Mouse (Mus musculus): ENCODE measurements around the gene Sdk1. TPM values are rescaled to one million over a fixed set of nuclear protein-coding genes. Genes with fewer than 3 reads are reported as not detected.

The Sdk1 gene
- total RNA-seq, 2 experiments from 2014 or later: 0.47 to 1.7 TPM

GRCm38 (mm10) chr5:142127779-142128178, 886.5 kb downstream of the Sdk1 start:
- DNase-seq: no peak

- no peak for DNase-seq
Observed at GRCm38 (mm10) chr5:142128181-142128611, 886.9 kb downstream of the Sdk1 start.

GRCm38 (mm10) chr5:142130004-142130403, 888.7 kb downstream of the Sdk1 start:
- DNase-seq: no peak

- peak in 1 of 2 experiments; percentile 7 for DNase-seq
Observed at GRCm38 (mm10) chr5:142139978-142140377, 898.7 kb downstream of the Sdk1 start.

- DNase-seq: no peak
Observed at GRCm38 (mm10) chr5:142149594-142149993, 908.3 kb downstream of the Sdk1 start.

GRCm38 (mm10) chr5:142150756-142151155, 909.5 kb downstream of the Sdk1 start:
- no peak for DNase-seq

- no peak for DNase-seq
Observed at GRCm38 (mm10) chr5:142156868-142157852, 915.9 kb downstream of the Sdk1 start.

- no peak for DNase-seq
Observed at GRCm38 (mm10) chr5:142163483-142163882, 922.2 kb downstream of the Sdk1 start.

GRCm38 (mm10) chr5:142173636-142174035, 932.3 kb downstream of the Sdk1 start:
- no peak for DNase-seq

- DNase-seq: no peak
Observed at GRCm38 (mm10) chr5:142178164-142178563, 936.9 kb downstream of the Sdk1 start.

- DNase-seq: no peak
Observed at GRCm38 (mm10) chr5:142179304-142179703, 938.0 kb downstream of the Sdk1 start.

- no peak for DNase-seq
Observed at GRCm38 (mm10) chr5:142181862-142182261, 940.6 kb downstream of the Sdk1 start.

- no peak for DNase-seq
Observed at GRCm38 (mm10) chr5:142188765-142189164, 947.5 kb downstream of the Sdk1 start.

- no peak for DNase-seq
Observed at GRCm38 (mm10) chr5:142209911-142210310, 968.6 kb downstream of the Sdk1 start.

GRCm38 (mm10) chr5:142212252-142212651, 971.0 kb downstream of the Sdk1 start:
- no peak for DNase-seq

- no peak for DNase-seq
Observed at GRCm38 (mm10) chr5:142215981-142216380, 974.7 kb downstream of the Sdk1 start.

GRCm38 (mm10) chr5:142220851-142221503, 979.7 kb downstream of the Sdk1 start:
- DNase-seq: peak in 1 of 2 experiments; percentile 21

- DNase-seq: no peak
Observed at GRCm38 (mm10) chr5:142228957-142229810, 987.9 kb downstream of the Sdk1 start.

GRCm38 (mm10) chr5:142229811-142230205, 988.5 kb downstream of the Sdk1 start:
- DNase-seq: no peak

GRCm38 (mm10) chr5:142240288-142240687, 999.0 kb downstream of the Sdk1 start:
- DNase-seq: no peak

- no peak for DNase-seq
Observed at GRCm38 (mm10) chr5:142242597-142242996, 1001.3 kb downstream of the Sdk1 start.

GRCm38 (mm10) chr5:142243069-142243468, 1001.8 kb downstream of the Sdk1 start:
- no peak for DNase-seq
